8 mouse cellular contexts compared by ENCODE assay signal in genomic region chr15:88819026-88819905, GRCm38 (mm10). TPM values are rescaled to one million over a fixed set of nuclear protein-coding genes. Genes with fewer than 3 reads are reported as not detected.
A peak's percentile ranks its signal among the peaks of the same experiment; 100 is the strongest.
DNase-seq lines count a peak whose midpoint lies in the region; ATAC-seq and TF ChIP-seq lines count a peak whose summit lies in the region.

TSS of gene Alg12 (minus strand) at chr15:88819318.
TSS of gene Creld2 (plus strand) at chr15:88819646.

- H3K9ac ChIP-seq in hindbrain, embryonic 13.5 days, result peak within 1 kb of the TSS; percentile 88

- WGBS in hindbrain, embryonic 13.5 days, result under 1% methylated on average over 87 of the region's 88 CpGs

- peak within 1 kb of the TSS; percentile 89 for H3K27ac ChIP-seq in hindbrain, embryonic 13.5 days

- H3K36me3 ChIP-seq in hindbrain, embryonic 13.5 days, result peaks cover 45% of the 10 kb centered on the region

- POLR2A ChIA-PET in Patski (lab: Charles Lee), result interaction anchor here (0.5 to 1.4 kb wide), 5 partner anchors 47 to 359 kb away, joined by 3 to 8 read pairs (median 4); no protein-coding TSS in a partner anchor

- peak within 1 kb of the TSS; percentile 86 for H3K4me3 ChIP-seq in hindbrain, embryonic 13.5 days

- H3K27me3 ChIP-seq in Patski, result no peaks in the 10 kb centered on the region
- H3K27me3 ChIP-seq in hindbrain, embryonic 13.5 days, result no peaks in the 10 kb centered on the region

- TF ChIP-seq CTCF in Patski (IDR thresholded peaks at IDR 0.05), result no peak

- DNase-seq in Patski (ENCODE audit: low read depth, low spot score), result peak; percentile 96
- peak; percentile 99 for DNase-seq in cerebellum, postnatal 14 days
- peak; percentile 100 for DNase-seq in frontal cortex, postnatal 14 days (ENCODE audit: low spot score in 2 of 2)
- DNase-seq in layer of hippocampus, postnatal 25 days (ENCODE audit: extremely low spot score in 1 of 2, low spot score in 1 of 2), result peak; percentile 91 to 96
- peak; percentile 100 for DNase-seq in lung, postnatal 25 days (ENCODE audit: low spot score)
- peak; percentile 99 for DNase-seq in retina, embryonic 14.5 days (ENCODE audit: low spot score)
- peak; percentile 98 for DNase-seq in thymus, postnatal 4 days

- H3K9me3 ChIP-seq in hindbrain, embryonic 13.5 days, result no peaks in the 10 kb centered on the region

- in situ Hi-C loops in Patski (cut with MboI; ENCODE audit: low pct_unique_long_range_greater_than_20kb), result no loop called here

- ATAC-seq in Patski, result peak; percentile 99
- ATAC-seq in hindbrain, embryonic 13.5 days (ENCODE audit: low FRiP score), result peak; percentile 98

- H3K4me2 ChIP-seq in hindbrain, embryonic 13.5 days, result peak within 1 kb of the TSS; percentile 83

- CTCF ChIA-PET in Patski (lab: Charles Lee), result interaction anchor here (1.4 kb wide), 3 partner anchors 9 to 102 kb away, joined by 4 read pairs; no protein-coding TSS in a partner anchor

- peaks cover 27% of the 10 kb centered on the region for H3K4me1 ChIP-seq in hindbrain, embryonic 13.5 days (replicated peaks)

RNA-seq across cellular contexts. Expression of gene Alg12, which starts in this region (rescaled TPM):
- 20.5 TPM for polyA plus RNA-seq in Patski (2021)
- polyA plus RNA-seq in hindbrain, embryonic 13.5 days (2015; fragmentation: Nextera tagmentation; extraction: Ambion mirVana), result 8.1 and 8.7 TPM in 2 replicates
- 10 to 100 TPM; 12.7 to 16.9 TPM for total RNA-seq in layer of hippocampus, postnatal 25 days (2021)

RNA-seq across cellular contexts. Expression of gene Creld2, which starts in this region (rescaled TPM):
- polyA plus RNA-seq in Patski (2021), result 90.6 TPM
- polyA plus RNA-seq in hindbrain, embryonic 13.5 days (2015; fragmentation: Nextera tagmentation; extraction: Ambion mirVana), result 57.1 and 60.0 TPM in 2 replicates
- total RNA-seq in layer of hippocampus, postnatal 25 days (2021), result 10 to 100 TPM; 18.0 to 28.1 TPM

Comparison
In these comparisons a context has a peak if more than half of its experiments do, and no peak if none do; other contexts are left out.
1. Peak in every context shown above with its lines: DNase-seq, ATAC-seq, H3K4me3 ChIP-seq and H3K27ac ChIP-seq.